Comparison of ENCODE assay signal across 8 mouse cellular contexts in the genomic region with DNA sequence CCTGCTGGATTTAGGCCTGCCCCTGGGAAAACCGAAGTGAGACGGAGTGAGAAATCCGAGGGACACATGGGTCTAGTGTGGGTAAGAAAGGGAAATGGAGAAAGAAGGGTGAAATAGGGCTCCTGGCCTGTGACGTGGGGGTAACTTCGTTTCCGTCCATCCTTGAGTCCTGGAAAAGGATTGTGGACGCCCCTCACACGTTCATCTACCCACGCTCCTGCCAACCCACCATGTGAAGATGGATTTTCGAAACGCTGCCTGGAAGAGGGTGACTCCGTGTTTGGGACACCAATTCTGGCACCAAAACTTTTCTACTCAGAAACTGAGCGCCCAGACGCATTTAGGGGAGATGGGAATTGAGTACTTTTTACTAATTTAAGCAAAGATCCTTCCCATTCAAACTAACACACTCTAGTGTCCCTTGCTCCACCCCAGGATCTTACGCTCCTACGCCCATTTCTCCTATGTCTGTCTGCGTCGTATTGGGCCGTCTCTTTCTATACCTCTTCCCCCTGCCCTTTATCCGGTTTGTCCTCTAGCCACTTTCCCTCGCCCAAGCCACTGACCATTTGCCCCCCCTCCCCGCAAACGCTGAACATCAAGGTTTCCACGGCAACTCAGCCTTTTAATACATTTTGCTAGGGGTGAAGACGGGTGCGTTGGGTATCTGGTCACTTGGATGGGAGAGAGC. TPM values are rescaled to one million over a fixed set of nuclear protein-coding genes. Genes with fewer than 3 reads are reported as not detected.
DNase-seq lines count a peak whose midpoint lies in the region; ATAC-seq and TF ChIP-seq lines count a peak whose summit lies in the region.

No protein-coding gene starts in this region.

- peak overlapping the region; percentile 92 for H3K27ac ChIP-seq in heart, embryonic 13.5 days (replicated peaks)
- H3K27ac ChIP-seq in limb, embryonic 12.5 days = peak overlapping the region; percentile 99
- 0 out of 2 replicates have a peak overlapping the region, but pooled peaks have one; percentile 13 for H3K27ac ChIP-seq in stomach, postnatal 0 days (replicated peaks)

- no peaks in the 10 kb centered on the region for H3K9me3 ChIP-seq in heart, embryonic 13.5 days
- H3K9me3 ChIP-seq in limb, embryonic 12.5 days = no peaks in the 10 kb centered on the region
- H3K9me3 ChIP-seq in stomach, postnatal 0 days (ENCODE audit: control insufficient read depth, low read length) = no peaks in the 10 kb centered on the region

- H3K9ac ChIP-seq in heart, embryonic 13.5 days = peak overlapping the region; percentile 94
- peak overlapping the region; percentile 99 for H3K9ac ChIP-seq in limb, embryonic 12.5 days (replicated peaks)
- no peak overlapping the region for H3K9ac ChIP-seq in stomach, postnatal 0 days (ENCODE audit: low read length)

- H3K4me3 ChIP-seq in heart, embryonic 13.5 days = peak overlapping the region; percentile 82
- peak overlapping the region; percentile 86 for H3K4me3 ChIP-seq in limb, embryonic 12.5 days (replicated peaks)
- peak overlapping the region; percentile 72 for H3K4me3 ChIP-seq in stomach, postnatal 0 days (ENCODE audit: low read depth, low read length)

- DNase-seq in heart, adult 11 months = no peak
- DNase-seq in thymus, postnatal 14 days = peak; percentile 24
- no peak for DNase-seq in thymus, adult 18-20 months
- no peak for DNase-seq in stomach, postnatal 0 days (ENCODE audit: low spot score)
- DNase-seq in thymus, postnatal 10 days (ENCODE audit: low spot score in 2 of 2) = no peak

- peaks cover 48% of the 10 kb centered on the region for H3K4me1 ChIP-seq in heart, embryonic 13.5 days
- H3K4me1 ChIP-seq in limb, embryonic 12.5 days (replicated peaks) = peaks cover 52% of the 10 kb centered on the region
- no peaks in the 10 kb centered on the region for H3K4me1 ChIP-seq in stomach, postnatal 0 days (replicated peaks; ENCODE audit: control insufficient read depth, insufficient read depth)

- no peak for ATAC-seq in heart, embryonic 13.5 days (ENCODE audit: extremely low read depth, insufficient number of reproducible peaks, low FRiP score, low TSS enrichment)
- ATAC-seq in limb, embryonic 12.5 days (ENCODE audit: insufficient number of reproducible peaks, insufficient read depth, low FRiP score, low TSS enrichment, low read depth) = no peak
- no peak for ATAC-seq in stomach, postnatal 0 days (ENCODE audit: low FRiP score, low TSS enrichment)
- ATAC-seq in erythroid progenitor cell, adult 5-6 weeks (replicated peaks; ENCODE audit: low FRiP score, poor library complexity, severe bottlenecking) = no peak

- WGBS in heart, embryonic 13.5 days = 26% methylated on average over 26 of the region's 26 CpGs
- WGBS in limb, embryonic 12.5 days = 25% methylated on average over 26 of the region's 26 CpGs
- WGBS in stomach, postnatal 0 days = 29% methylated on average over 26 of the region's 26 CpGs

- peaks cover 9% of the 10 kb centered on the region for H3K36me3 ChIP-seq in heart, embryonic 13.5 days
- peaks cover 24% of the 10 kb centered on the region for H3K36me3 ChIP-seq in limb, embryonic 12.5 days
- no peaks in the 10 kb centered on the region for H3K36me3 ChIP-seq in stomach, postnatal 0 days (ENCODE audit: control insufficient read depth, insufficient read depth, low read length)

- no peak for TF ChIP-seq CTCF in stomach, postnatal 0 days (IDR thresholded peaks at IDR 0.05; ENCODE audit: low read depth)

- no peak for TF ChIP-seq EP300 in stomach, postnatal 0 days (optimal IDR thresholded peaks at IDR 0.05)

- peak overlapping the region; percentile 91 for H3K4me2 ChIP-seq in heart, embryonic 13.5 days
- H3K4me2 ChIP-seq in limb, embryonic 12.5 days = peak overlapping the region; percentile 80
- H3K4me2 ChIP-seq in stomach, postnatal 0 days (replicated peaks; ENCODE audit: low read depth) = peak overlapping the region; percentile 82

- H3K27me3 ChIP-seq in heart, embryonic 13.5 days (replicated peaks) = peaks cover 52% of the 10 kb centered on the region
- H3K27me3 ChIP-seq in limb, embryonic 12.5 days = peaks cover 19% of the 10 kb centered on the region
- no peaks in the 10 kb centered on the region; the same call in 1 of the 2 replicates for H3K27me3 ChIP-seq in stomach, postnatal 0 days (ENCODE audit: control insufficient read depth, insufficient read depth, low read length)

RNA-seq across cellular contexts. Expression of a gene that starts 0.4 kb away (rescaled TPM):
- polyA plus RNA-seq in heart, embryonic 13.5 days (2015; fragmentation: Nextera tagmentation; extraction: Ambion mirVana) = 15.5 and 17.7 TPM in 2 replicates
- 59.8 and 61.4 TPM in 2 replicates for polyA plus RNA-seq in limb, embryonic 12.5 days (2016; fragmentation: Nextera tagmentation; extraction: Ambion mirVana)
- polyA plus RNA-seq in stomach, postnatal 0 days (2015; fragmentation: Nextera tagmentation; extraction: Ambion mirVana) = 9.7 and 10.7 TPM in 2 replicates
- 1.1 and 2.5 TPM in 2 replicates for total RNA-seq in erythroid progenitor cell, adult 5-6 weeks (2015; ENCODE audit: low replicate concordance)
- 0.83 and 3.0 TPM in 2 replicates for total RNA-seq in erythroid progenitor cell, adult 5-6 weeks (2017; ENCODE audit: low replicate concordance)

RNA-seq across cellular contexts. Expression of a gene that starts 5.8 kb away (rescaled TPM):
- polyA plus RNA-seq in heart, embryonic 13.5 days (2015; fragmentation: Nextera tagmentation; extraction: Ambion mirVana) = 1.6 TPM in 2 replicates
- polyA plus RNA-seq in limb, embryonic 12.5 days (2016; fragmentation: Nextera tagmentation; extraction: Ambion mirVana) = 2.5 and 2.7 TPM in 2 replicates
- polyA plus RNA-seq in stomach, postnatal 0 days (2015; fragmentation: Nextera tagmentation; extraction: Ambion mirVana) = 0.45 and 0.87 TPM in 2 replicates
- not detected in 2 replicates for total RNA-seq in erythroid progenitor cell, adult 5-6 weeks (2015; ENCODE audit: low replicate concordance)
- not detected in 2 replicates for total RNA-seq in erythroid progenitor cell, adult 5-6 weeks (2017; ENCODE audit: low replicate concordance)

RNA-seq across cellular contexts. Expression of a gene that starts 17.9 kb away (rescaled TPM):
- 7.8 and 11.7 TPM in 2 replicates for polyA plus RNA-seq in heart, embryonic 13.5 days (2015; fragmentation: Nextera tagmentation; extraction: Ambion mirVana)
- 0.81 and 1.0 TPM in 2 replicates for polyA plus RNA-seq in limb, embryonic 12.5 days (2016; fragmentation: Nextera tagmentation; extraction: Ambion mirVana)
- polyA plus RNA-seq in stomach, postnatal 0 days (2015; fragmentation: Nextera tagmentation; extraction: Ambion mirVana) = 0.53 and 0.98 TPM in 2 replicates
- not detected in 2 replicates for total RNA-seq in erythroid progenitor cell, adult 5-6 weeks (2015; ENCODE audit: low replicate concordance)
- not detected in 2 replicates for total RNA-seq in erythroid progenitor cell, adult 5-6 weeks (2017; ENCODE audit: low replicate concordance)

RNA-seq across cellular contexts. Expression of a gene that starts 28.6 kb away (rescaled TPM):
- 123 and 132 TPM in 2 replicates for polyA plus RNA-seq in heart, embryonic 13.5 days (2015; fragmentation: Nextera tagmentation; extraction: Ambion mirVana)
- 200 and 202 TPM in 2 replicates for polyA plus RNA-seq in limb, embryonic 12.5 days (2016; fragmentation: Nextera tagmentation; extraction: Ambion mirVana)
- 43.3 and 52.8 TPM in 2 replicates for polyA plus RNA-seq in stomach, postnatal 0 days (2015; fragmentation: Nextera tagmentation; extraction: Ambion mirVana)
- total RNA-seq in erythroid progenitor cell, adult 5-6 weeks (2015; ENCODE audit: low replicate concordance) = 529 and 565 TPM in 2 replicates
- total RNA-seq in erythroid progenitor cell, adult 5-6 weeks (2017; ENCODE audit: low replicate concordance) = 409 and 459 TPM in 2 replicates

RNA-seq across cellular contexts. Expression of a gene that starts 28.7 kb away (rescaled TPM):
- polyA plus RNA-seq in heart, embryonic 13.5 days (2015; fragmentation: Nextera tagmentation; extraction: Ambion mirVana) = 98.3 and 101 TPM in 2 replicates
- 191 and 196 TPM in 2 replicates for polyA plus RNA-seq in limb, embryonic 12.5 days (2016; fragmentation: Nextera tagmentation; extraction: Ambion mirVana)
- 60.3 and 61.8 TPM in 2 replicates for polyA plus RNA-seq in stomach, postnatal 0 days (2015; fragmentation: Nextera tagmentation; extraction: Ambion mirVana)
- total RNA-seq in erythroid progenitor cell, adult 5-6 weeks (2015; ENCODE audit: low replicate concordance) = 35.6 and 60.5 TPM in 2 replicates
- total RNA-seq in erythroid progenitor cell, adult 5-6 weeks (2017; ENCODE audit: low replicate concordance) = 41.2 and 53.1 TPM in 2 replicates

Comparison
In these comparisons a context has a peak if more than half of its experiments do, and no peak if none do; other contexts are left out.
1. H3K27ac ChIP-seq: peak in every context shown above with its lines; median percentile 99 in limb, embryonic 12.5 days; 92 in heart, embryonic 13.5 days; 13 in stomach, postnatal 0 days.